Mouse (Mus musculus) right cerebral cortex, postnatal 36 days (tissue): ENCODE data around the gene Maml3.

Experiments
- DNase-seq, 2 experiments: peaks; one replicate each; pipeline ENCODE4 v3.0.0; 2022; ENCODE audit warnings: low spot score in 2 of 2, mixed read lengths in 1 of 2

The Maml3 gene

GRCm38 (mm10) chr3:51705220-51705619 lies 399.7 kb downstream of the Maml3 start:
- no peak for DNase-seq

- DNase-seq: no peak
These were observed 401.4 kb downstream of the Maml3 start for GRCm38 (mm10) chr3:51703478-51703877.

GRCm38 (mm10) chr3:51702701-51703286 lies 402.1 kb downstream of the Maml3 start:
- DNase-seq: no peak

- DNase-seq: no peak
These were observed 402.9 kb downstream of the Maml3 start for GRCm38 (mm10) chr3:51701950-51702349.

- DNase-seq: peak; percentile 58 to 65
These were observed 403.6 kb downstream of the Maml3 start for GRCm38 (mm10) chr3:51701281-51701751.

- peak in 1 of 2 experiments; percentile 24 for DNase-seq
These were observed 404.1 kb downstream of the Maml3 start for GRCm38 (mm10) chr3:51700731-51701280.

GRCm38 (mm10) chr3:51700123-51700522 lies 404.8 kb downstream of the Maml3 start:
- DNase-seq: no peak

- no peak for DNase-seq
These were observed 406.9 kb downstream of the Maml3 start for GRCm38 (mm10) chr3:51697931-51698330.

- no peak for DNase-seq
These were observed 409.2 kb downstream of the Maml3 start for GRCm38 (mm10) chr3:51695713-51696112.

GRCm38 (mm10) chr3:51694576-51694975 lies 410.3 kb downstream of the Maml3 start:
- DNase-seq: no peak

GRCm38 (mm10) chr3:51693196-51693595 lies 411.7 kb downstream of the Maml3 start:
- no peak for DNase-seq

GRCm38 (mm10) chr3:51688725-51689124 lies 416.2 kb downstream of the Maml3 start:
- no peak for DNase-seq

GRCm38 (mm10) chr3:51686791-51687190 lies 418.1 kb downstream of the Maml3 start:
- no peak for DNase-seq

- no peak for DNase-seq
These were observed 418.6 kb downstream of the Maml3 start for GRCm38 (mm10) chr3:51686316-51686715.

- no peak for DNase-seq
These were observed 419.3 kb downstream of the Maml3 start for GRCm38 (mm10) chr3:51685539-51685938.

- no peak for DNase-seq
These were observed 429.9 kb downstream of the Maml3 start for GRCm38 (mm10) chr3:51674963-51675362.

- DNase-seq: peak in 1 of 2 experiments; percentile 7
These were observed 431.3 kb downstream of the Maml3 start for GRCm38 (mm10) chr3:51673408-51674086.

- DNase-seq: no peak
These were observed 432.2 kb downstream of the Maml3 start for GRCm38 (mm10) chr3:51672631-51673030.

- no peak for DNase-seq
These were observed 433.8 kb downstream of the Maml3 start for GRCm38 (mm10) chr3:51671071-51671469.

- no peak for DNase-seq
These were observed 434.3 kb downstream of the Maml3 start for GRCm38 (mm10) chr3:51670414-51671070.

- no peak for DNase-seq
These were observed 436.3 kb downstream of the Maml3 start for GRCm38 (mm10) chr3:51668607-51669006.

GRCm38 (mm10) chr3:51662557-51662956 lies 442.3 kb downstream of the Maml3 start:
- no peak for DNase-seq
